Mouse (Mus musculus) ES-E14 (cell line): ENCODE data around the gene Sult1b1. TPM values are rescaled to one million over a fixed set of nuclear protein-coding genes. Genes with fewer than 3 reads are reported as not detected.
"Not testable (repeated sequence)": the region's sequence is repeated elsewhere in the genome, so short reads cannot be mapped to it uniquely, and the experiment has no call there.

Source experiments
- DNase-seq: peaks from one replicate; pipeline ENCODE4 v3.0.0-alpha.2; 2013; ENCODE audit warnings: low read depth, low spot score
- H3K27ac ChIP-seq: 2 replicates; pipeline ENCODE4 v1.5.1; 2012; ENCODE audit warnings: low read depth, mild to moderate bottlenecking, low read length, moderate library complexity, mixed read lengths; ENCODE audit not compliant: poor library complexity, insufficient read depth, severe bottlenecking
- H3K36me3 ChIP-seq: 2 replicates; pipeline ENCODE4 v1.6.1; 2012; ENCODE audit warnings: mild to moderate bottlenecking, low read length, moderate library complexity, mixed read lengths; ENCODE audit not compliant: control insufficient read depth, poor library complexity, insufficient read depth, severe bottlenecking
- H3K4me1 ChIP-seq, 2 experiments: fragments of 150-350 bp in 1 of 2; sonication (generic) in 1 of 2; 2 replicates each; pipeline ENCODE4 v1.6.1; 2012; ENCODE audit warnings: low read length in 2 of 2, mild to moderate bottlenecking in 1 of 2, mixed read lengths in 1 of 2; ENCODE audit not compliant: control insufficient read depth in 2 of 2, insufficient read depth in 2 of 2, poor library complexity in 1 of 2
- H3K4me3 ChIP-seq, 2 experiments: fragments of 150-350 bp in 1 of 2; sonication (generic) in 1 of 2; 2 replicates each; pipeline ENCODE4 v1.5.1; 2012; ENCODE audit warnings: low read length in 2 of 2, low read depth in 1 of 2, mild to moderate bottlenecking in 1 of 2, mixed read lengths in 1 of 2; ENCODE audit not compliant: insufficient read depth in 1 of 2, poor library complexity in 1 of 2, severe bottlenecking in 1 of 2
- H3K9ac ChIP-seq: 2 replicates; pipeline ENCODE4 v1.6.1; 2012; ENCODE audit warnings: low read depth, mild to moderate bottlenecking, low read length, mixed read lengths; ENCODE audit not compliant: poor library complexity, insufficient read depth, severe bottlenecking
- H3K9me3 ChIP-seq: fragments of 150-350 bp; sonication (generic); 2 replicates; pipeline ENCODE4 v1.6.1; 2012; ENCODE audit warnings: low read depth, mild to moderate bottlenecking, low read length; ENCODE audit not compliant: control insufficient read depth, insufficient read depth
- CHD2 ChIP-seq: IDR thresholded peaks from 2 replicates; pipeline ENCODE4 v1.6.1; 2014; ENCODE audit warnings: mild to moderate bottlenecking, low read depth, low read length, inconsistent platforms
- HCFC1 ChIP-seq: IDR thresholded peaks from 2 replicates; pipeline ENCODE4 v1.6.1; 2012; ENCODE audit warnings: low read length, inconsistent platforms, borderline replicate concordance; ENCODE audit not compliant: insufficient read depth
- MAFK ChIP-seq: IDR thresholded peaks from 2 replicates; pipeline ENCODE4 v1.6.1; 2014; ENCODE audit warnings: mild to moderate bottlenecking, low read depth, low read length, inconsistent platforms; ENCODE audit not compliant: insufficient read depth
- ZC3H11A ChIP-seq: IDR thresholded peaks from 2 replicates; pipeline ENCODE4 v1.6.1; 2012; ENCODE audit warnings: low read depth, mild to moderate bottlenecking, inconsistent platforms, low read length, borderline replicate concordance
- ZNF384 ChIP-seq: IDR thresholded peaks from 2 replicates; pipeline ENCODE4 v1.6.1; 2012; ENCODE audit warnings: low read depth, low read length, inconsistent platforms
- in situ Hi-C, 2 experiments: fragments of 600-800 bp; cut with MboI; formaldehyde crosslinking; loops; one replicate each; pipeline ENCODE4 v1.15.1; 2025; ENCODE audit warnings: low sequenced_read_pairs in 2 of 2, inconsistent platforms in 1 of 2; ENCODE audit not compliant: unreplicated experiment in 2 of 2
- total RNA-seq: library from RNA; depleted of rRNA; stranded (reverse); fragments of 300-350 nt; gene quantifications from 2 replicates; pipeline ENCODE4 v1.2.3, GENCODE M21; 2012

The Sult1b1 gene
- total RNA-seq, 1 experiment = not detected

DNA sequence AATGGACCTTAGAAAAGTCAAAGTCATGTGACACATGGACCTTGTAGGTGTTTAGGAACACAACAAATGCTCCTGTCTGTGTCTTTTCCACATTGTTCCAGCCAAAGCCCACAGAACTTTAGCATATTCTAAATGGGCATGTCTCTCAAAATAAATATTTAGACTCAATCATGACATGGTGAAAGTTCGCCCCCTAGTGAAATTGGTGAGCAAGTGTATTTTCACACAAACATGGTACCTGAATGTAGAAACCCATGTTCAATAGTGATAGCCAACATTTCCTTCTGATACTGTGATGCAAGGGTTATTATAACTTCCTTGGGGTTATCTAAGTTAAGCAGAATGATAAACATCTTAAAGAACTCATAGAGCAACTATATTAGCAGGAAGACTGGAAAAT, 12.9 kb upstream of the Sult1b1 start:
- Histone ChIP-seq H3K4me3 (no peak overlapping the region), H3K9me3 (no peaks in the 10 kb centered on the region), H3K4me1 (no peaks in the 10 kb centered on the region), H3K9ac (no peak overlapping the region), H3K36me3 (no peaks in the 10 kb centered on the region), H3K27ac (no peak overlapping the region)
- TF ChIP-seq ZNF384 = no peak
- TF ChIP-seq CHD2 = no peak
- peak; percentile 15; the same call in 1 of the 2 replicates for TF ChIP-seq ZC3H11A
- peak; percentile 15 for DNase-seq
- in situ Hi-C loops = no loop called here

DNA sequence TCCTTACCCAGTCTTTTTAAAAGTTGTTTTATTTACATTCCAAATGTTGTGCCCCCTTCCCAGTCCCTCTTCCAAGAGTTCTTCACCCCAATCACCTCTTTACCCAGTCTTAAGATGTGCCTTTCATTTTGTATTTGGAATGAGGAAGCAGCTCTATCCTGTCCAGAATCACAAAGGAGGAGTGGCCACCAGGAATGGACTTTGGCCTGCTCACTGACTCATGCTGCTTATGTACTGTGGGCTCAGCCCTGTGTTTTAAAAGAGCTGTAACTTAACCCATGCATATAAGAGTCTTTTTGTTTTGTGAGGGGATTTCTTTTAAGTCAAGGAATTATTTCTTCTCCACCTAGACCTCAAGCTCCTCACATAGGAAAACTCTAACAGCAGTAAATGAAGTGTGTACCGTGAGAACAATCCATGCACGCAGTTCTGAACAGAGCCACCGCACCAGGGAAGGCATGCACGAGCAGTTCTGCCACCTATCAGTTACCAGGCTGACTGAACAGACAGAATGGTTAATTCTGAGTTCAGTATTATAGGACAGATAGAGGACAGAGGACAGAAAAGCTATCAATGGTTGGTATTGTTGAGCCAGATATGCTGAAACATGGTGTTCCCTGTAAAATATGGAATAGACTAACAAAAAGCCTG, 1.9 kb downstream of the Sult1b1 start:
- no peaks in the 10 kb centered on the region for H3K36me3 ChIP-seq
- no peak for DNase-seq

DNA sequence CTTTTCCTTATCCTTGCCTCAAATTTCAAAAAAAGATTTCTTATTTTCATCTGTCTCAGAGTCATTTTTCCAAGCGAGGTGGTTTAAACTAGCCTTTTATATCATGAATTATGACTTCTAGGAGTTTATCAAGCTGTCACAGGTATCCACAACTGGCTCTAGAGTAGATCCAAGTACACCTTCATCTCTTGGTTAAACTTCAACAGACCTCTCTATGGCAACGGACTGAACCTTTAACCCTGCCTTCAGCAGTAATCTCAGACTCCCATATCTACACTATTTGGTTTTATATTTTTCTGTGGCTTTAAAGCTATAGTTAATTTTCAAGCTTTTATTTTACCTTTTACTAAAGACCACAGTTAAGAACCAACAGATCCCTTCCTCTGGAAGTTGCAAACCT, 5.7 kb downstream of the Sult1b1 start:
- Histone ChIP-seq H3K4me3 (no peak overlapping the region), H3K9ac (no peak overlapping the region)
- in situ Hi-C loops = no loop called here

More for the DNA sequence above, 1.9 kb downstream of the Sult1b1 start:
- Histone ChIP-seq H3K4me1 (no peaks in the 10 kb centered on the region), H3K4me3 (no peak overlapping the region), H3K9me3 (no peaks in the 10 kb centered on the region), H3K9ac (no peak overlapping the region), H3K27ac (no peak overlapping the region)
- TF ChIP-seq CHD2 (no peak), ZNF384 (no peak), HCFC1 (no peak), MAFK (no peak), ZC3H11A (no peak)
- in situ Hi-C loops = no loop called here

DNA sequence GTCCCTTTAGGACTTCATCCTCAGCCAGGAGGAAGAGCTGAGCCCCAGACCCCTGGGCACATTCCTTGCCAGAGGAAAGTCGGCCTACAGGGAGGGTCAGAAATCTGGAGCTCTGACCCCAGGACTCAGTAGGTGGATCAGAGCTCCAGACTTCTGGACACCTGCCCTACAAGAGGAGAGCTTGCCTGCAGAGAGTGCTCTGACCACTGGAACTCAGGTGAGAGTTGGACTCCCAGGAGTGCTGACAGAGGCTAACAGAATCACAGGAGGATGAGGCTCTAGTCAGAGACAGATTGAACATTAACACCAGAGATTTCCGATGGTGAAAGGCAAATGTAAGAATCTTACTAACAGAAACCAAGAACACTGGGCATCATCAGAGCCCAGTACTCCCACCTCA, 14.4 kb downstream of the Sult1b1 start:
- in situ Hi-C loops, DNase-seq, H3K36me3 ChIP-seq, H3K4me1 ChIP-seq, H3K9me3 ChIP-seq, H3K4me3 ChIP-seq, H3K27ac ChIP-seq, H3K9ac ChIP-seq: not testable (repeated sequence)

More for the DNA sequence above, 5.7 kb downstream of the Sult1b1 start:
- Histone ChIP-seq H3K4me1 (no peaks in the 10 kb centered on the region), H3K27ac (no peak overlapping the region), H3K9me3 (no peaks in the 10 kb centered on the region), H3K36me3 (no peaks in the 10 kb centered on the region)
- no peak for TF ChIP-seq ZNF384
- TF ChIP-seq ZC3H11A = no peak
- TF ChIP-seq HCFC1 = no peak
- TF ChIP-seq MAFK = no peak
- TF ChIP-seq CHD2 = no peak
- no peak for DNase-seq

DNA sequence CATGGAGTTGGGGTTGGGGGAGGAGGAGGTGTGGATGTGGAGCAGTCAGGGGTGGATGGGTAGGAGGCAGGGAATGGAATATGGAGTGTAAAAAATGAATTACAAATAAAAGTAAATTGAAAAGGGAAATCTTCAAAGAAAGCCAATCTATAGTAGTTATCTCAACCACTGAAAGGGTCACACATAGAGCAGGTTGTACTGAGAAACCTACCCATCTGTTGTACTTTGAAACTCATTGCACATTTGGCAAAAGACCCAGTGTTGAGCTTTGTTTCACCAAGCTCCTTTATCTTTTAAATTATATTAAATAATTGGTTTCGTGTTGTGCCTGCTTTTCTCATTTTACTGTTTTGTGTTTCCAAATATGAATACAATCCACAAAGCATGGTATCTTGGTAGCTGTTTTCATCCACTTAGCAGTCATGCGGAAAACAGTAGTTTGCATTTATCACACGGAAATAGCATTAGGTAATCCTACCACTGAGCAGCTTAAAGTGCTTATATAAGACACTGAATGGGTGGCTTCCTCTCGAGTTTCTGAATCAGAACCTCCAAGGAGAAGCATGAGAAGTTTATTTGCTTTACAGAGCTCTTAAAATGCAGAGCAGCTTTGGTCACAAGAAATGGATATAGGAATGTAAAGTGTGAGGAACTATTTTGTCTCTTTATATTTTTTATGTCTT, 32.1 kb downstream of the Sult1b1 start:
- in situ Hi-C loops = no loop called here
- Histone ChIP-seq H3K4me3 (no peak overlapping the region), H3K4me1 (no peaks in the 10 kb centered on the region), H3K27ac (no peak overlapping the region), H3K36me3 (no peaks in the 10 kb centered on the region), H3K9ac (no peak overlapping the region), H3K9me3 (no peaks in the 10 kb centered on the region)
- DNase-seq = no peak
- TF ChIP-seq HCFC1 (no peak), ZC3H11A (no peak), CHD2 (no peak), ZNF384 (no peak), MAFK (no peak)
